In the genomic region with DNA sequence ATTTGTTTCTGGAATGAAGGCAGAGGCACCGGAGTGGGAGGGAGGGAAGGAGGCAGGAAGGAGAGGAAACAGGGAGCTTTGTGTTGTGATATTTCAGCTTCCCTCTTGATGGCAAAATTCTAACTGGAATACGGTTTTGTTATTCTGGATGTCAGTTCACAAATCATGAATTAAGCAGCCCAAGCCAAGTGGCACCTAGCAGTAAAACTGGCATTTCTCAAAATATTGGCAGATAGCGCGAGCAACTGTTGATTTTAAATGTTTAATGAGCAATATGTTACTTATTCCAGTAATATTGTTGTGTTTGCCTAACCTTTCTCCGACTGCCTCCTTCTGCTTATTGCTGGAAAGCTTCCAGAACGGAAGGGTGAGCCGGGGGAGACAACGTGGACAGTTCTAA, we compare ENCODE assay signal across 20 mouse cellular contexts.
DNase-seq lines count a peak whose midpoint lies in the region; ATAC-seq lines count a peak whose summit lies in the region.
"Had no signal": no experiment of that assay in that cellular context is flagged by ENCODE, and none has a peak within 500 bp of the region (broad histone marks: within the 10 kb centered on the region; RNA-seq: fewer than 3 reads in every experiment).

No protein-coding gene starts in this region.

- no peak for DNase-seq in intestine, embryonic 14.5 days (ENCODE audit: low spot score)
- peak; percentile 42 for DNase-seq in brain, embryonic 18.5 days (ENCODE audit: low read depth, low spot score)
- DNase-seq in cerebellum, postnatal 10 days, result peak; percentile 32 to 63
- DNase-seq in layer of hippocampus, adult 9-11 months, result peak; percentile 27
- no peak for DNase-seq in retina, embryonic 14.5 days (ENCODE audit: low spot score)
- DNase-seq in left cerebral cortex, adult 8-10 months (ENCODE audit: low spot score in 2 of 2), result no peak
- DNase-seq in heart, postnatal 25 days (ENCODE audit: low spot score), result no peak
- DNase-seq: adrenal gland, postnatal 14 days; gastrocnemius, postnatal 36 days; kidney, postnatal 25 days; lung, postnatal 14 days; right cerebral cortex, postnatal 25 days had no signal

- no peak overlapping the region for H3K9ac ChIP-seq in intestine, embryonic 14.5 days (ENCODE audit: low read length)
- H3K9ac ChIP-seq in intestine, embryonic 15.5 days, result no peak overlapping the region
- H3K9ac ChIP-seq: embryonic facial prominence, embryonic 13.5 days; heart, embryonic 13.5 days; liver, embryonic 14.5 days had no signal

- H3K27ac ChIP-seq in intestine, embryonic 14.5 days (ENCODE audit: low read depth), result no peak overlapping the region
- H3K27ac ChIP-seq in intestine, embryonic 15.5 days, result no peak overlapping the region
- H3K27ac ChIP-seq: embryonic facial prominence, embryonic 13.5 days; heart, embryonic 13.5 days; hindbrain, embryonic 10.5 days; limb, embryonic 10.5 days; liver, embryonic 14.5 days had no signal

- intact Hi-C loops in heart, postnatal 25 days (cut with DNase I), result no loop called here

- ATAC-seq in intestine, embryonic 14.5 days (replicated peaks; ENCODE audit: low FRiP score, low TSS enrichment, low read depth), result no peak
- no peak for ATAC-seq in intestine, embryonic 15.5 days
- ATAC-seq: intestine, postnatal 0 days had no signal

- no peaks in the 10 kb centered on the region for H3K27me3 ChIP-seq in intestine, embryonic 14.5 days (replicated peaks; ENCODE audit: control insufficient read depth, insufficient read depth, low read length)
- H3K27me3 ChIP-seq in intestine, embryonic 15.5 days (replicated peaks), result no peaks in the 10 kb centered on the region
- H3K27me3 ChIP-seq: embryonic facial prominence, embryonic 13.5 days; heart, embryonic 13.5 days had no signal

- no peaks in the 10 kb centered on the region for H3K4me1 ChIP-seq in intestine, embryonic 14.5 days (replicated peaks; ENCODE audit: control insufficient read depth, insufficient read depth, low read length)
- H3K4me1 ChIP-seq in intestine, embryonic 15.5 days (replicated peaks), result no peaks in the 10 kb centered on the region
- H3K4me1 ChIP-seq: embryonic facial prominence, embryonic 13.5 days; hindbrain, embryonic 10.5 days; limb, embryonic 10.5 days had no signal

- 20% methylated on average over 8 of the region's 8 CpGs for WGBS in intestine, embryonic 14.5 days
- 21% methylated on average over 8 of the region's 8 CpGs for WGBS in intestine, embryonic 15.5 days

- H3K9me3 ChIP-seq in intestine, embryonic 14.5 days (ENCODE audit: control insufficient read depth, low read length), result no peaks in the 10 kb centered on the region
- no peaks in the 10 kb centered on the region for H3K9me3 ChIP-seq in intestine, embryonic 15.5 days
- H3K9me3 ChIP-seq: embryonic facial prominence, embryonic 13.5 days; heart, embryonic 13.5 days; hindbrain, embryonic 10.5 days; limb, embryonic 10.5 days had no signal

- peak overlapping the region; percentile 16; the same call in 1 of the 2 replicates for H3K4me2 ChIP-seq in intestine, embryonic 14.5 days (ENCODE audit: low read length)
- no peak overlapping the region for H3K4me2 ChIP-seq in intestine, embryonic 15.5 days (replicated peaks)
- H3K4me2 ChIP-seq: embryonic facial prominence, embryonic 13.5 days; heart, embryonic 13.5 days; midbrain, embryonic 11.5 days had no signal

- H3K36me3 ChIP-seq in intestine, embryonic 14.5 days (ENCODE audit: control insufficient read depth, insufficient read depth, low read length), result no peaks in the 10 kb centered on the region
- no peaks in the 10 kb centered on the region for H3K36me3 ChIP-seq in intestine, embryonic 15.5 days
- H3K36me3 ChIP-seq: embryonic facial prominence, embryonic 13.5 days; heart, embryonic 13.5 days; hindbrain, embryonic 10.5 days; limb, embryonic 10.5 days had no signal

- H3K4me3 ChIP-seq in intestine, embryonic 14.5 days (ENCODE audit: low read depth, low read length), result no peak overlapping the region
- H3K4me3 ChIP-seq in intestine, embryonic 15.5 days (replicated peaks), result no peak overlapping the region
- H3K4me3 ChIP-seq: embryonic facial prominence, embryonic 13.5 days; heart, embryonic 13.5 days; hindbrain, embryonic 10.5 days; limb, embryonic 10.5 days had no signal

Comparison
In these comparisons a context has a peak if more than half of its experiments do, and no peak if none do; other contexts are left out.
1. DNase-seq: peak in brain, embryonic 18.5 days (single experiment), cerebellum, postnatal 10 days (2 of 2) and layer of hippocampus, adult 9-11 months (single experiment); none in intestine, embryonic 14.5 days (single experiment), retina, embryonic 14.5 days (single experiment), left cerebral cortex, adult 8-10 months (0 of 2) and heart, postnatal 25 days (single experiment).